Mouse (Mus musculus) gastrocnemius, adult 18-20 months (tissue): ENCODE measurements around the gene Lmf1. TPM values are rescaled to one million over a fixed set of nuclear protein-coding genes. Genes with fewer than 3 reads are reported as not detected.

Experiments used
- DNase-seq: peaks from one replicate; pipeline ENCODE4 v3.0.0; 2021; ENCODE audit warnings: low spot score
- total RNA-seq, 2 experiments: library from RNA; stranded (reverse); gene quantifications; 2 replicates each; pipeline ENCODE4 v1.2.3; 2021

Lmf1 gene
- total RNA-seq, 2 experiments from 2014 or later: 11.3 to 12.6 TPM

GRCm38 (mm10) chr17:25698446-25698845 is 119.6 kb downstream of the Lmf1 start:
- peak; percentile 77 for DNase-seq

- DNase-seq: no peak
These were observed 122.1 kb downstream of the Lmf1 start for GRCm38 (mm10) chr17:25700863-25701496.

GRCm38 (mm10) chr17:25709994-25710393 is 131.1 kb downstream of the Lmf1 start:
- no peak for DNase-seq

GRCm38 (mm10) chr17:25711136-25711535 is 132.3 kb downstream of the Lmf1 start:
- no peak for DNase-seq

Other genes starting within 250 kb of the Lmf1 start
- 1 to 10 TPM; 2.0 to 3.4 TPM for gene Tpsab1, start 233.5 kb upstream of the Lmf1 start, total RNA-seq
- gene Tpsb2, start 212.8 kb upstream of the Lmf1 start, total RNA-seq: 1 to 10 TPM; 4.7 to 5.8 TPM
- under 1 TPM; 0.30 to 0.31 TPM for gene Tpsg1, start 209.8 kb upstream of the Lmf1 start, total RNA-seq
- 1 to 10 TPM in 1 of 2 experiments, under 1 TPM in 1; 0.81 to 1.1 TPM for gene Cacna1h, start 145.3 kb upstream of the Lmf1 start, total RNA-seq
- gene Tekt4, start 124.5 kb upstream of the Lmf1 start, total RNA-seq: not detected
- gene Sstr5, start 81.8 kb upstream of the Lmf1 start, total RNA-seq: not detected
- gene Sox8, start 8.4 kb upstream of the Lmf1 start, total RNA-seq: under 1 TPM; 0.37 to 0.59 TPM
- gene Gng13, start 138.1 kb downstream of the Lmf1 start, total RNA-seq: not detected
- 1 to 10 TPM in 1 of 2 experiments, under 1 TPM in 1; 0.47 to 1.1 TPM for gene Chtf18, start 148.3 kb downstream of the Lmf1 start, total RNA-seq
- 1 to 10 TPM; 3.5 to 4.2 TPM for gene Rpusd1, start 148.6 kb downstream of the Lmf1 start, total RNA-seq
- gene Mslnl, start 157.0 kb downstream of the Lmf1 start, total RNA-seq: not detected
- under 1 TPM; 0.26 to 0.46 TPM for gene Msln, start 175.3 kb downstream of the Lmf1 start, total RNA-seq
- 10 to 100 TPM; 27.3 to 29.2 TPM for gene Narfl, start 194.7 kb downstream of the Lmf1 start, total RNA-seq
- gene Haghl, start 206.6 kb downstream of the Lmf1 start, total RNA-seq: 10 to 100 TPM; 10.6 to 10.7 TPM
- gene Ccdc78, start 207.5 kb downstream of the Lmf1 start, total RNA-seq: not detected
- gene Fam173a, start 213.8 kb downstream of the Lmf1 start, total RNA-seq: 10 to 100 TPM; 42.2 to 46.8 TPM
- gene AC134908.4, start 216.6 kb downstream of the Lmf1 start, total RNA-seq: not detected
- 10 to 100 TPM; 40.1 to 48.4 TPM for gene Metrn, start 218.1 kb downstream of the Lmf1 start, total RNA-seq
- under 1 TPM; 0.62 to 0.91 TPM for gene Fbxl16, start 230.0 kb downstream of the Lmf1 start, total RNA-seq
- gene Wdr24, start 244.5 kb downstream of the Lmf1 start, total RNA-seq: 1 to 10 TPM; 9.6 to 9.8 TPM
- 10 to 100 TPM; 12.6 to 14.2 TPM for gene Jmjd8, start 249.8 kb downstream of the Lmf1 start, total RNA-seq